Mouse (Mus musculus) lung, postnatal 0 days (tissue): ENCODE measurements around the gene Srarp. TPM values are rescaled to one million over a fixed set of nuclear protein-coding genes. Genes with fewer than 3 reads are reported as not detected.

Source experiments
- ATAC-seq: fragments of 200-750 bp; cut with Nextera tagmentation; 2 replicates; pipeline ENCODE4 v1.8.0; 2017; ENCODE audit warnings: moderate library complexity
- DNase-seq: peaks from one replicate; pipeline ENCODE4 v3.0.0-alpha.2; 2016; ENCODE audit warnings: low spot score
- H3K27ac ChIP-seq: fragments of 300-500 bp; sonication (generic); 2 replicates; pipeline ENCODE4 v1.5.1; 2014; ENCODE audit warnings: antibody characterized with exemption, mild to moderate bottlenecking, low read length, mixed read lengths
- H3K27me3 ChIP-seq: fragments of 300-500 bp; sonication (generic); replicated peaks from 2 replicates; pipeline ENCODE4 v1.6.1; 2014; ENCODE audit warnings: low read length, mixed read lengths; ENCODE audit not compliant: insufficient read depth
- H3K36me3 ChIP-seq: fragments of 300-500 bp; sonication (generic); 2 replicates; pipeline ENCODE4 v1.6.1; 2014; ENCODE audit warnings: low read length, mixed read lengths; ENCODE audit not compliant: insufficient read depth
- H3K4me1 ChIP-seq: fragments of 300-500 bp; sonication (generic); 2 replicates; pipeline ENCODE4 v1.6.1; 2014; ENCODE audit warnings: antibody characterized with exemption, low read depth, low read length, mixed read lengths; ENCODE audit not compliant: insufficient read depth
- H3K4me2 ChIP-seq: fragments of 300-500 bp; sonication (generic); replicated peaks from 2 replicates; pipeline ENCODE4 v1.6.1; 2014; ENCODE audit warnings: low read depth, mild to moderate bottlenecking, low read length, moderate library complexity, mixed read lengths
- H3K4me3 ChIP-seq: fragments of 300-500 bp; sonication (generic); 2 replicates; pipeline ENCODE4 v1.5.1; 2014; ENCODE audit warnings: low read depth, low read length
- H3K9ac ChIP-seq: fragments of 300-500 bp; sonication (generic); replicated peaks from 2 replicates; pipeline ENCODE4 v1.6.1; 2014; ENCODE audit warnings: low read depth, mild to moderate bottlenecking
- H3K9me3 ChIP-seq: fragments of 300-500 bp; sonication (generic); 2 replicates; pipeline ENCODE4 v1.6.1; 2016; ENCODE audit warnings: low read length, mixed read lengths
- CTCF ChIP-seq: IDR thresholded peaks from 2 replicates; pipeline ENCODE4 v1.5.1; 2016; ENCODE audit warnings: antibody characterized with exemption, mild to moderate bottlenecking
- EP300 ChIP-seq: IDR thresholded peaks from 2 replicates; pipeline ENCODE4 v1.6.1; 2016; ENCODE audit warnings: antibody characterized with exemption, mild to moderate bottlenecking, control low read depth
- WGBS: fragments of 180-500 bp; shearing (Covaris S2); extraction: QIAGEN DNeasy Blood & Tissue Kit; methylation state at CpG from one replicate; pipeline ENCODE4 v1.1.7; 2014; 5-methylcytosine and 5-hydroxymethylcytosine counted together
- polyA plus RNA-seq: library from polyadenylated mRNA; unstranded; fragments of >200 nt; fragmentation: Nextera tagmentation; extraction: Ambion mirVana; gene quantifications from 2 replicates; pipeline ENCODE4 v1.2.1, GENCODE M21; 2015

Gene Srarp
- polyA plus RNA-seq, 1 experiment from 2014 or later = not detected

- Histone ChIP-seq H3K27me3 (no peaks in the 10 kb centered on the region), H3K9me3 (no peaks in the 10 kb centered on the region), H3K4me2 (no peak overlapping the region), H3K9ac (no peak overlapping the region), H3K36me3 (no peaks in the 10 kb centered on the region), H3K4me3 (no peak overlapping the region), H3K4me1 (no peaks in the 10 kb centered on the region), H3K27ac (no peak overlapping the region)
- DNase-seq (no peak), ATAC-seq (no peak)
- no peak for TF ChIP-seq EP300
- TF ChIP-seq CTCF = no peak
- 77% methylated on average over 18 of the region's 18 CpGs for WGBS
Observed at GRCm38 (mm10) chr4:141389366-141390150, 46.3 kb downstream of the Srarp start.

- no peak overlapping the region for H3K9ac ChIP-seq
- no peaks in the 10 kb centered on the region for H3K9me3 ChIP-seq
- H3K4me2 ChIP-seq = no peak overlapping the region
- WGBS = 61% methylated on average over 5 of the region's 5 CpGs
- DNase-seq (no peak), ATAC-seq (no peak)
- H3K36me3 ChIP-seq = no peaks in the 10 kb centered on the region
- no peaks in the 10 kb centered on the region for H3K4me1 ChIP-seq
- H3K27ac ChIP-seq = no peak overlapping the region
- H3K4me3 ChIP-seq = no peak overlapping the region
- no peaks in the 10 kb centered on the region for H3K27me3 ChIP-seq
- no peak for TF ChIP-seq EP300
Observed at GRCm38 (mm10) chr4:141387933-141388332, 48.0 kb downstream of the Srarp start.

GRCm38 (mm10) chr4:141387093-141387784, 48.7 kb downstream of the Srarp start:
- Histone ChIP-seq H3K27me3 (peaks cover 6% of the 10 kb centered on the region; the same call in 1 of the 2 replicates), H3K4me3 (no peak overlapping the region), H3K4me2 (no peak overlapping the region), H3K4me1 (peaks cover 6% of the 10 kb centered on the region), H3K36me3 (no peaks in the 10 kb centered on the region), H3K27ac (no peak overlapping the region), H3K9me3 (no peaks in the 10 kb centered on the region), H3K9ac (no peak overlapping the region)
- TF ChIP-seq EP300 (no peak), CTCF (peak; percentile 85)
- ATAC-seq = peak; percentile 69
- WGBS = 15% methylated on average over 5 of the region's 5 CpGs
- DNase-seq = peak; percentile 82

GRCm38 (mm10) chr4:141386150-141386549, 49.8 kb downstream of the Srarp start:
- DNase-seq (no peak), ATAC-seq (no peak)
- peaks cover 8% of the 10 kb centered on the region; the same call in 1 of the 2 replicates for H3K27me3 ChIP-seq
- H3K36me3 ChIP-seq = no peaks in the 10 kb centered on the region
- no peak overlapping the region for H3K27ac ChIP-seq
- H3K4me3 ChIP-seq = no peak overlapping the region
- no peak for TF ChIP-seq EP300
- peak; percentile 15 for TF ChIP-seq CTCF
- no peak overlapping the region for H3K9ac ChIP-seq
- WGBS = 73% methylated on average over 7 of the region's 7 CpGs
- peaks cover 7% of the 10 kb centered on the region for H3K4me1 ChIP-seq
- no peak overlapping the region for H3K4me2 ChIP-seq
- H3K9me3 ChIP-seq = no peaks in the 10 kb centered on the region

- WGBS = 0% methylated on average over 4 of the region's 7 CpGs
- peak; percentile 76 for DNase-seq
- ATAC-seq = peak; percentile 55
Observed at GRCm38 (mm10) chr4:141385275-141385674, 50.6 kb downstream of the Srarp start.

More at GRCm38 (mm10) chr4:141385275-141385674, 50.6 kb downstream of the Srarp start:
- no peak overlapping the region for H3K27ac ChIP-seq
- H3K27me3 ChIP-seq = peaks cover 8% of the 10 kb centered on the region; the same call in 1 of the 2 replicates
- no peaks in the 10 kb centered on the region for H3K36me3 ChIP-seq
- no peak overlapping the region for H3K4me3 ChIP-seq
- H3K4me1 ChIP-seq = peaks cover 7% of the 10 kb centered on the region
- TF ChIP-seq CTCF = peak; percentile 94
- TF ChIP-seq EP300 = no peak
- no peaks in the 10 kb centered on the region for H3K9me3 ChIP-seq
- no peak overlapping the region for H3K4me2 ChIP-seq
- H3K9ac ChIP-seq = no peak overlapping the region

Other genes with a start within 250 kb of the Srarp start
- 2.0 and 2.4 TPM in 2 replicates for gene Rsg1, start 222.1 kb downstream of the Srarp start, polyA plus RNA-seq
- gene Arhgef19, start 196.6 kb downstream of the Srarp start, polyA plus RNA-seq = 2.9 and 3.8 TPM in 2 replicates
- 9.7 and 10.3 TPM in 2 replicates for gene Epha2, start 134.9 kb downstream of the Srarp start, polyA plus RNA-seq
- gene Fam131c, start 67.9 kb downstream of the Srarp start, polyA plus RNA-seq = 0.79 and 0.83 TPM in 2 replicates
- gene Clcnka, start 37.4 kb downstream of the Srarp start, polyA plus RNA-seq = 0.07 and 0.11 TPM in 2 replicates
- gene Clcnkb, start 20.1 kb downstream of the Srarp start, polyA plus RNA-seq = not detected in 2 replicates
- 1.9 and 2.3 TPM in 2 replicates for gene Hspb7, start 15.3 kb downstream of the Srarp start, polyA plus RNA-seq
- 14.1 and 14.3 TPM in 2 replicates for gene Zbtb17, start 8.5 kb upstream of the Srarp start, polyA plus RNA-seq
- gene Spen, start 102.5 kb upstream of the Srarp start, polyA plus RNA-seq = 5.7 and 8.8 TPM in 2 replicates
- gene Fblim1, start 170.0 kb upstream of the Srarp start, polyA plus RNA-seq = 52.3 and 57.5 TPM in 2 replicates
- 3.5 and 3.6 TPM in 2 replicates for gene Tmem82, start 182.5 kb upstream of the Srarp start, polyA plus RNA-seq
- 1.1 and 1.2 TPM in 2 replicates for gene Slc25a34, start 187.7 kb upstream of the Srarp start, polyA plus RNA-seq
- 5.2 and 5.3 TPM in 2 replicates for gene Plekhm2, start 228.8 kb upstream of the Srarp start, polyA plus RNA-seq
- not detected in 2 replicates for gene Rsc1a1, start 249.5 kb upstream of the Srarp start, polyA plus RNA-seq